Mouse (Mus musculus) v-Abl transformed pro-B cells (cell line): ENCODE results near the gene Slc13a4.

Experiments
- in situ Hi-C, 2 experiments: fragments of 400-800 bp; cut with MboI; formaldehyde crosslinking; loops; one replicate each; pipeline ENCODE4 v1.15.1; 2025; ENCODE audit not compliant: unreplicated experiment in 2 of 2

Gene Slc13a4

DNA sequence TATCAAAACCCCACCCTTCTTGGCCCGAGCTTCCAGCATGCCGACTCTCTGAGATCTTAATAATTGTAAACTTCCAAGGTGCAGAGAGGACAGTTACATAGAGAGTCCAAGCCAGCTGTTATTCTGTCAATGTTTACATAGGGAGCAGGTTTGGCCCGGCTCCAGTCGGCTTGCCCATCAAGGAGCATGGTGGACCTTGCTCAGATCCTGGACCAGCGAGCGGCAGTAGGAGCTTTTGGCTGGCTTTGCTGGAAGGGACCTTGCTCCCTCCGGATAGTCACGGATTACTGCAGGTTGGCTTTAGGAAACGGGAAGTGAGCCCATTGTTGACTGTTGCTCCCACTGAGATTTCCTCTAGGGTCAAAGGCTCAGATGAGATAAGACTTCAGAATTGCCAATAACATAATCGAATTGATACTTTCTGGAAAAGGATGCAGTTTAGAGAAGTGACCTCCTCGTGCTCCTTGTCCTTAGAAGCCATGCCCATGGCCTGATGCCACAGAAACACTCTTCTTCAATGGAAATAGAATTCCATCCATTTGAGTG lies 4.5 kb downstream of the Slc13a4 start:
- in situ Hi-C loops, result no loop called here

GRCm38 (mm10) chr6:35302581-35302980 lies 5.3 kb downstream of the Slc13a4 start:
- in situ Hi-C loops, result no loop called here

DNA sequence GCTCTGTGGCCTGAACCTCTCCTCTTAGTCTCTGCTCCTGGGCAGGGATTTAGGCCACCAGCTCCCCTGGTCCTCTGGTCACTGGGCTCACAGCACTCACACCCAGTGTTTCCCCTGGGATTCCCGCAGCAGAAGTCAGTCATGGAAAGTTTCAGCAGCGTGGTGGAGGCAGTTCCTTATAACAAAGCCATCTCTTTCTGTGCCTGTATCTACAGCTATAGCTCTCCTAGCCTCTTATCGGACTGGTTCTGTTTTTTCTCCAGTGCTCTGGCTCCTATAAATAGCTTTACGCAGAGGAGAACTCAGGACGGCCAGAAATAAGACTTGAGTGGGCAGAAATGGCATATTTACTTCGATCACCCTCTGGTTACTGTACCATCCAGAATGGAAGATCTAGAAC lies 9.6 kb downstream of the Slc13a4 start:
- in situ Hi-C loops, result no loop called here

DNA sequence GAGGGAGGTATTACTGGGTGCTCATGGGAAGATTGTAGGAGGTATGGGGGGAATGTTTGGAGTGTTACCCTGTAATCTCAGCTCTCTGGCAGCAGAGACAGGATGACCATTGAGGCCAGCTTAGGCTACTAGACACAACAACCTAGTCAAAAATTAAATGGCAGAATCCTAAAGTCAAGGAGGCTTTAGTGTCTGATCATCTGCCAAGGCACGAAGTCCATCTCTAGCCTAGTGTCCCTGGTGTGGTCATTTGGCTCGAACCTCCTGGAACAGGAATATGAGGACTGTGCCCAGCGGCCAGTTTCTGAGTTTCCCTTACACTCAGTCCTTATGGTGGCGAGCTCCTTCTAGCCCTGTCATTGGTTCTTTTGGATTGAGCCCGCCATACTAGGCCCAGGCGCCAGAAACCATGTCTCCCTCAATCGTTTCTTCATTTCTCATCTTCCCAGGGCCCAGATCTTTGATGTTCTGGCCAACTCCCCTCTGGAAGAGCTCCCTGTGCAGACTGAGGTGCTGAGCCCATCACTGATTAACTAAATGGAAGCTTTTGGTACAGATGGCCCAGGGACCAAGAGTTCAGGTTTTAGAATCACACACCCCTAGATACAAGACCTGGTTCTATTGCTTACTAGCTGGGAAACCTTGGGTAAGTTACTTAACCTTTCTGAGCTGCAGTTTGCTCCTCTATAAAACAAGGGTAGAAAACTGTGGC lies 10.3 kb downstream of the Slc13a4 start:
- in situ Hi-C loops, result no loop called here

DNA sequence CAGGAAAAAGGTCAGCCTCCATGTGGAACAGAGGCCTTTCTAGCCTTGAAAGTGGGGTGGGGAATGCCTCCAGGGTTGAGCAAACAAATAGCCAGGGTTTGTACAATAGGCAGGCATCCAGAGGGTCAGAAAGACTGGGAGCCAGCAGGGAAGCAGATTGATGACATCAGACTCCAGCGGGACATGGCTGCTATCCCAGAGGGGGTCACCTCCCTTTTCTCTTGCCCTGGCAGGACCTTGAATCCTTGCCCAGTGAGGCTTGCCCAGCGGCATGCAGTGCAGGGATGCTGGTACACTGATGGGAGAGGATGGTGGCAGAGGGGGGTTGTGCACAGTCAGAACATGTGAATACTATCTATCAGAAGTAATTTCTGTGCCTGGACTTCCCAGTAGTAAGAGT lies 10.9 kb downstream of the Slc13a4 start:
- in situ Hi-C loops, result no loop called here

DNA sequence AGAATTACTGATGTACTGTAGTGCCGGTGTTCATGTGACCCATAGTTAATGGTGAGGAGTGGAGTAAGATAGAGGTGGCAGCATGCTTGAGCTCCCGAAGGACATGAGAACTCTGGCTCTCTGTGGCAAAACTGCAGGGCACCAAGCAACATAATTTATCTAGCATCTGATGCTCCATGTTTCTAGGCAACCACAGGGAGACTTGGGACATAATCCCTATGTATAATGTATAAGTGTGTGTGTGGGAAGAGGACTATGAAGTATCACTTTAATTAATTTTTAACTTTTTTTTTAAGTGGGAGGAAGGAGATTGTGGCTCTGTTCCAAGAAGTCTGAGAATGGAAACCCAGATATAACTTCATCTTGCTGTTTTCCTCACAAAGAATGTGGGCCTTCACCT lies 13.0 kb downstream of the Slc13a4 start:
- in situ Hi-C loops, result no loop called here

DNA sequence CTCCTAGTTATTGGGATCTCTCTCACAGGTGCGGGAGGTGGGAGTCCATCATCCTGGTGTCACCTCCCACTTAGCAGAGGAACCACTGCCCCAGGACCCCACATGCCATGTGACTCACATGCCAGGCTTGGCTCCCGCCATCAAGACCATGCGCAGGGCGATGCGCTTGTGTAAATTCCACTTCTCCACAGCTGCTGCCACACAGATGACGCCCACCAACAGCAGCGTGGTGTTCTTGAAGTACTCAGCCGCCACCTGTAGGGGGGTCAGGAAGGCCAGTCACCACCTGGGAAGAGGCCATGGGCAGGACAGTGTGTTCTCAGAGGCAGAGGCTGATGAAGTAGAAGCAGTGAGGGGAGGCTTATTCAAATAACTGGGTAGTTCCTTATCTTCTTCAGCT lies 18.3 kb downstream of the Slc13a4 start:
- in situ Hi-C loops, result no loop called here

DNA sequence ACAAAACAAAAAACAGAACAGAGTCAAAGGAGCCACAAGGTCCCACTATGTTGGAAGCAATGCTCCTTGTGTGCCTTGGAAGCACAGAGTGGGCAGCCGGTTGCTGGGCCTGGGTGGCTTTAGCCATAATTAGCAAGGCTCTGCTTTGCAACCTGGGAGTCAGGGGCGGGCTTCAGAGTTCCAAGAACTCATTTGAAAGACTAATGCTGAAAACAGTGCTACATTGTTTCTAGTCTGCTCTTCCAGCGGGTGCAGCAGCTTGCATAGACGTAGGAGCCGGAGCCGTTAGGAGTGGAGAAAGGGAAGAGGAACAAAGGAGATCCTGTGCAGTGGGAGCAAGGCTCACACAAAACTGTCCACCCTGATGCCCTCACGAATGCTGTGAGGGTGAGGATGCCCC lies 19.0 kb downstream of the Slc13a4 start:
- in situ Hi-C loops, result no loop called here

- in situ Hi-C loops, result no loop called here
These were observed 19.7 kb downstream of the Slc13a4 start for GRCm38 (mm10) chr6:35288114-35288761.

GRCm38 (mm10) chr6:35279306-35279705 lies 28.6 kb downstream of the Slc13a4 start:
- in situ Hi-C loops, result no loop called here

- in situ Hi-C loops, result no loop called here
These were observed 29.9 kb downstream of the Slc13a4 start for GRCm38 (mm10) chr6:35277903-35278587.

- in situ Hi-C loops, result loop anchor here in 1 of 2 experiments (25.0 kb wide), 1 partner anchor 1114 kb away; the partner anchor contains the start of gene Chrm2
These were observed 34.4 kb downstream of the Slc13a4 start for GRCm38 (mm10) chr6:35273391-35274082.

- in situ Hi-C loops, result loop anchor here in 1 of 2 experiments (25.0 kb wide), 1 partner anchor 1115 kb away; the partner anchor contains the start of gene Chrm2
These were observed 35.8 kb downstream of the Slc13a4 start for GRCm38 (mm10) chr6:35271868-35272765.

GRCm38 (mm10) chr6:35271094-35271855 lies 36.7 kb downstream of the Slc13a4 start:
- in situ Hi-C loops, result loop anchor here in 1 of 2 experiments (25.0 kb wide), 1 partner anchor 1116 kb away; the partner anchor contains the start of gene Chrm2

DNA sequence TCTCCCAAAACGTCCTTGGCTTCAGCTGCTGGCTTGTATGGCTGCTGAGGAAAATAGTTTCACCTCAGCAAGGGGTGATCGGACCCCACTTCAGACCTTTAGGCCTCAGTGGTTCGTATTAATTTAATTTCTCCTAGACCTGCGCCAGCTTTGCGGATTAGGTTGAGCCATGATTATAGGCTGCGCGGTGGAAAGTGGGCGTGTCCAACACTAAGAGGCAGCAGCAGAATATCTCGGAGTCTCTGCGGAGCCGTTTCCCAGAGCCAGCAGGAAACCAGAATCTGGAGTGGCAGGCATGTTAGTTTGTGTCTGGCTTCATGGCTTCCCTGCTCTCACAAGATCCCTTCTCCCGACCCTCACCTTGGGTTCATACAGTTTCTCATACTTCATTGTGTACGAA lies 38.3 kb downstream of the Slc13a4 start:
- in situ Hi-C loops, result loop anchor here in 1 of 2 experiments (25.0 kb wide), 1 partner anchor 1118 kb away; the partner anchor contains the start of gene Chrm2

- in situ Hi-C loops, result loop anchor here in 1 of 2 experiments (25.0 kb wide), 1 partner anchor 1119 kb away; the partner anchor contains the start of gene Chrm2
These were observed 39.2 kb downstream of the Slc13a4 start for GRCm38 (mm10) chr6:35268711-35269110.

DNA sequence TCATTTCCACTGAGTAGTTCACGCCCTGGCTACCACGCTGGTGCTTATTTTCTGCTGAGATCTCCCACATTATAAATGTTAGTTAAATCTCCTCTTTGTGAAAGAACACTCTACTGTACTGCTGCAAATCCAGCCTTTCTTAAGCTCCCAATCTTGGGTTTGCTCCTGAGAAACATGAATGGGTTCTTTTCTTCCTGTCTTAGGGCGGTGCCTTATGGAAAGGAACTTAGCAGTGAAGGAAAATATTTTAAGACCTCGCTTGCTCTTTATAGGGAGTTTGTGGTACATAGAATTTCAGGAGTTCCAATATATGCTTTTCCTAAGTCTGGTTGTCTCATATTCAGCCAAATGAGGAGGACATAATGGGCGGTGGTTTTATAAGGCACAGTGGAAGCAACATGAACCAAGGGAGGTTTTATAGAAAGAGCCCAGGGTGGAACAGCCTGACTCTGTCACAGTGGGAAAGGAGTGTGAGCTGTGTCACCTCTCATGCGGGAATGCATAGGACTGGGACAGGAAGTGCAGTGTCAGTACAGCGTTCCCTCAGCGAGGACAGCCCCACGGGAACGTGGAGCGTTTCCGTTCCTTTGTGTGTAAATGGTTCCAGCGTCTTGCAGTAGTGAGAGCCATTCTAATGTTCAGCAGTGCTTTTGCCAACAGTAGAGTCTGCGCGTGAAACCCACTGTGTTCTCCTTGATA lies 42.2 kb downstream of the Slc13a4 start:
- in situ Hi-C loops, result loop anchor here in 1 of 2 experiments (25.0 kb wide), 1 partner anchor 1122 kb away; the partner anchor contains the start of gene Chrm2

DNA sequence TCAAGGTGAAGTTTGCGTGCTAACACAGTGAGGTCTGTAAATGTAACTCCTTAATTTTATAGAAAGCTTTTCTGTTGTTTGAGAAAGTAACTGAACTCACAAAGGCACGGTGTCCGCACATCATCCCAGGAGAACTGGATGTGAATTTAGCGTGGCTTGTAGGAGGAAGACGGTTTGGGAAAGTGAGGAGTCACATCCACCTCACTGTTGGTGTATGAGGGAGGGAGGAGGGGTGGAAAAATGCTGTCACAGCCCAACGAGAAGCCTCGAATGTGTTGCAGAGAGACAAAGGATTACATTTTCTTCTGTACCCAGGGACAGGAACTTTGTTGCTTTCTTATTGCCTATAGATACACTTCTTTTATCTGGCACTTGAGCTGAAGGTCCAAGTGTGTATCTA lies 47.4 kb downstream of the Slc13a4 start:
- in situ Hi-C loops, result loop anchor here in 1 of 2 experiments (25.0 kb wide), 1 partner anchor 1127 kb away; the partner anchor contains the start of gene Chrm2
